Mouse (Mus musculus) hindbrain, postnatal 0 days (tissue): Measurements from ENCODE around the gene Olfr482. TPM values are rescaled to one million over a fixed set of nuclear protein-coding genes. Genes with fewer than 3 reads are reported as not detected.

Experiments
- ATAC-seq: fragments of 200-750 bp; cut with Nextera tagmentation; 2 replicates; pipeline ENCODE4 v1.8.0; 2017; ENCODE audit warnings: mild to moderate bottlenecking, moderate TSS enrichment, moderate library complexity
- DNase-seq: peaks from one replicate; pipeline ENCODE4 v3.0.0-alpha.2; 2015; ENCODE audit warnings: low spot score
- H3K27ac ChIP-seq: fragments of 300-500 bp; sonication (generic); 2 replicates; pipeline ENCODE4 v1.5.1; 2014; ENCODE audit warnings: mild to moderate bottlenecking
- H3K27me3 ChIP-seq: fragments of 300-500 bp; sonication (generic); 2 replicates; pipeline ENCODE4 v1.6.1; 2014; ENCODE audit warnings: low read length, mixed read lengths; ENCODE audit not compliant: insufficient read depth
- H3K36me3 ChIP-seq: fragments of 300-500 bp; sonication (generic); 2 replicates; pipeline ENCODE4 v1.6.1; 2014; ENCODE audit warnings: low read length, mixed read lengths; ENCODE audit not compliant: insufficient read depth
- H3K4me1 ChIP-seq: fragments of 300-500 bp; sonication (generic); 2 replicates; pipeline ENCODE4 v1.6.1; 2014; ENCODE audit warnings: antibody characterized with exemption, low read length, mixed read lengths; ENCODE audit not compliant: insufficient read depth
- H3K4me2 ChIP-seq: fragments of 300-500 bp; sonication (generic); 2 replicates; pipeline ENCODE4 v1.6.1; 2014; ENCODE audit warnings: low read depth, mild to moderate bottlenecking, low read length, moderate library complexity, mixed read lengths
- H3K4me3 ChIP-seq: fragments of 300-500 bp; sonication (generic); 2 replicates; pipeline ENCODE4 v1.5.1; 2014; ENCODE audit warnings: low read length
- H3K9ac ChIP-seq: fragments of 300-500 bp; sonication (generic); replicated peaks from 2 replicates; pipeline ENCODE4 v1.6.1; 2014; ENCODE audit warnings: mild to moderate bottlenecking, low read length, moderate library complexity, mixed read lengths
- H3K9me3 ChIP-seq: fragments of 300-500 bp; sonication (generic); 2 replicates; pipeline ENCODE4 v1.6.1; 2016; ENCODE audit warnings: low read length, mixed read lengths
- CTCF ChIP-seq: IDR thresholded peaks from 2 replicates; pipeline ENCODE4 v1.5.1; 2016; ENCODE audit warnings: antibody characterized with exemption, control low read depth, low read depth
- WGBS: fragments of 180-500 bp; shearing (Covaris S2); extraction: QIAGEN DNeasy Blood & Tissue Kit; methylation state at CpG from one replicate; pipeline ENCODE4 v1.1.7; 2014; 5-methylcytosine and 5-hydroxymethylcytosine counted together
- polyA plus RNA-seq: library from polyadenylated mRNA; unstranded; fragments of >200 nt; fragmentation: Nextera tagmentation; extraction: Ambion mirVana; gene quantifications from 2 replicates; pipeline ENCODE4 v1.2.1, GENCODE M21; 2015
- total RNA-seq: library from RNA; depleted of rRNA; stranded (reverse); fragments of >200 nt; gene quantifications from 2 replicates; pipeline ENCODE4 v1.2.3, GENCODE M21; 2014; rRNA removed

The Olfr482 gene
- total and polyA plus RNA-seq, 2 experiments from 2014 or later: 0.14 TPM; not detected in 1

GRCm38 (mm10) chr7:108050393-108050792 lies 47.0 kb downstream of the Olfr482 start, which contains the start of gene Olfr479:
Gene Olfr479 (plus strand): TSS chr7:108050693.
- no peak within 1 kb of the TSS for H3K4me3 ChIP-seq
- no peaks in the 10 kb centered on the region for H3K36me3 ChIP-seq
- H3K4me2 ChIP-seq: no peak within 1 kb of the TSS
- no peak for ATAC-seq
- no peak within 1 kb of the TSS for H3K9ac ChIP-seq
- DNase-seq: no peak
- no peak within 1 kb of the TSS for H3K27ac ChIP-seq
- H3K27me3 ChIP-seq: no peaks in the 10 kb centered on the region
- no peaks in the 10 kb centered on the region for H3K4me1 ChIP-seq
- no peaks in the 10 kb centered on the region for H3K9me3 ChIP-seq
- WGBS: 90% methylated on average over 2 of the region's 2 CpGs
- no peak for TF ChIP-seq CTCF

Other genes starting within 250 kb of the Olfr482 start
- not detected in 2 replicates for gene Olfr472, start 199.7 kb downstream of the Olfr482 start, total RNA-seq
- gene Olfr472, start 199.7 kb downstream of the Olfr482 start, polyA plus RNA-seq: not detected in 2 replicates
- gene Olfr473, start 167.1 kb downstream of the Olfr482 start, total RNA-seq: not detected in 2 replicates
- gene Olfr473, start 167.1 kb downstream of the Olfr482 start, polyA plus RNA-seq: not detected in 2 replicates
- gene Olfr474, start 142.9 kb downstream of the Olfr482 start, total RNA-seq: not detected in 2 replicates
- not detected in 2 replicates for gene Olfr474, start 142.9 kb downstream of the Olfr482 start, polyA plus RNA-seq
- gene Olfr476, start 132.8 kb downstream of the Olfr482 start, total RNA-seq: not detected in 2 replicates
- not detected in 2 replicates for gene Olfr476, start 132.8 kb downstream of the Olfr482 start, polyA plus RNA-seq
- gene Olfr477, start 110.9 kb downstream of the Olfr482 start, total RNA-seq: not detected in 2 replicates
- not detected in 2 replicates for gene Olfr477, start 110.9 kb downstream of the Olfr482 start, polyA plus RNA-seq
- not detected in 2 replicates for gene Olfr478, start 63.6 kb downstream of the Olfr482 start, total RNA-seq
- gene Olfr478, start 63.6 kb downstream of the Olfr482 start, polyA plus RNA-seq: not detected in 2 replicates
- gene Olfr479, start 46.9 kb downstream of the Olfr482 start, total RNA-seq: not detected in 2 replicates
- not detected in 2 replicates for gene Olfr479, start 46.9 kb downstream of the Olfr482 start, polyA plus RNA-seq
- gene Olfr480, start 30.2 kb downstream of the Olfr482 start, total RNA-seq: not detected in 2 replicates
- not detected in 2 replicates for gene Olfr480, start 30.2 kb downstream of the Olfr482 start, polyA plus RNA-seq
- gene Olfr481, start 17.7 kb downstream of the Olfr482 start, total RNA-seq: not detected in 2 replicates
- gene Olfr481, start 17.7 kb downstream of the Olfr482 start, polyA plus RNA-seq: not detected in 2 replicates
- not detected in 2 replicates for gene Olfr483, start 3.3 kb upstream of the Olfr482 start, total RNA-seq
- gene Olfr483, start 3.3 kb upstream of the Olfr482 start, polyA plus RNA-seq: not detected in 2 replicates
- gene Olfr484, start 29.9 kb upstream of the Olfr482 start, total RNA-seq: not detected in 2 replicates
- not detected in 2 replicates for gene Olfr484, start 29.9 kb upstream of the Olfr482 start, polyA plus RNA-seq
- not detected in 2 replicates for gene Olfr485, start 62.3 kb upstream of the Olfr482 start, total RNA-seq
- not detected in 2 replicates for gene Olfr485, start 62.3 kb upstream of the Olfr482 start, polyA plus RNA-seq
- not detected in 2 replicates for gene Olfr486, start 75.2 kb upstream of the Olfr482 start, total RNA-seq
- not detected in 2 replicates for gene Olfr486, start 75.2 kb upstream of the Olfr482 start, polyA plus RNA-seq
- gene Olfr487, start 117.0 kb upstream of the Olfr482 start, total RNA-seq: not detected in 2 replicates
- gene Olfr487, start 117.0 kb upstream of the Olfr482 start, polyA plus RNA-seq: not detected in 2 replicates
- not detected in 2 replicates for gene Olfr488, start 160.8 kb upstream of the Olfr482 start, total RNA-seq
- gene Olfr488, start 160.8 kb upstream of the Olfr482 start, polyA plus RNA-seq: not detected in 2 replicates
- gene Olfr490, start 191.3 kb upstream of the Olfr482 start, total RNA-seq: not detected in 2 replicates
- not detected in 2 replicates for gene Olfr490, start 191.3 kb upstream of the Olfr482 start, polyA plus RNA-seq
- gene Olfr491, start 215.9 kb upstream of the Olfr482 start, total RNA-seq: not detected in 2 replicates
- not detected in 2 replicates for gene Olfr491, start 215.9 kb upstream of the Olfr482 start, polyA plus RNA-seq
- gene Olfr492, start 226.1 kb upstream of the Olfr482 start, total RNA-seq: not detected in 2 replicates
- gene Olfr492, start 226.1 kb upstream of the Olfr482 start, polyA plus RNA-seq: not detected in 2 replicates
- not detected in 2 replicates for gene Olfr493, start 249.4 kb upstream of the Olfr482 start, total RNA-seq
- gene Olfr493, start 249.4 kb upstream of the Olfr482 start, polyA plus RNA-seq: not detected in 2 replicates